ENCODE assay signal across 8 mouse cellular contexts in the genomic region with DNA sequence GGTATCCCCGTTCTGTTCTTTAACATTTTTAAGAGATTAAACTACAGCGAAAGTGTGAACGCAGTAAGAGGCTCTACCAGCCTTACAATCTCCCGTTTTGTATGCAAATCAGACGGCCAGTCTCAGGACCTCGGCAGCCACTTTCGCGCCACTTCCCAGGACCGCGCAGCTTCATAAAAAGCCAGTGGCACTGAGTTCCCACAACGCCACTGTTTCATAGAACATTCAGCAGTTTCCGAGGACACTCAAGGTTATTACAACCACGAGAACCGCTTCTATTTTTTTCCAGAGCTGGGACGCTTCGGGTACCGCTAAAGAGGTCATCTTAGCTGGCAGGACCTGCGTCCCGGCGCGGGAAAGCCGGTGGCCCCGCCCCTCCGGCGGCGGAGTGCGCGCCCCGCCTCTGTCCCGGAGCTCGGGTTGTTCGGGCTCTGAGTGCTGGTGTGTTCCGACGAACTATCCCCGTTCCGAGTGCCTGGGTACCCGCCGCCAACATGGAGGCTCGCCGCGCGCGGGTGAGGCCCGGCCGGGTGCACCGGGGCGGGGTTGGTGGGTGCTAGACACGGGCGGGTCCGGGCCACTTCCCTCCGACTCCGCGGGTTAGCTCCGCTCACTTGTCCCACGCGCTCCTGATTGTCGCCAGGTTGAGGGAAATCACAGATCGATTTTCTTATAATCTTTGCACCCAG. TPM values are rescaled to one million over a fixed set of nuclear protein-coding genes. Genes with fewer than 3 reads are reported as not detected.
DNase-seq lines count a peak whose midpoint lies in the region; ATAC-seq lines count a peak whose summit lies in the region.

A gene (plus strand): TSS at position 363 of the 689 bp plus-strand sequence.

- peak within 1 kb of the TSS; percentile 82 for H3K4me2 ChIP-seq in forebrain, embryonic 15.5 days (replicated peaks)
- peak within 1 kb of the TSS; percentile 96 for H3K4me2 ChIP-seq in neural tube, embryonic 14.5 days (ENCODE audit: low read depth, low read length)

- intact Hi-C loops in heart, postnatal 25 days (cut with DNase I) = loop anchor here (10.0 kb wide), 1 partner anchor 181 kb away; no protein-coding TSS in a partner anchor

- H3K36me3 ChIP-seq in forebrain, embryonic 15.5 days = no peaks in the 10 kb centered on the region
- no peaks in the 10 kb centered on the region for H3K36me3 ChIP-seq in neural tube, embryonic 14.5 days (ENCODE audit: control insufficient read depth, insufficient read depth, low read length)

- peaks cover 47% of the 10 kb centered on the region for H3K4me1 ChIP-seq in forebrain, embryonic 15.5 days
- 0 out of 2 replicates have a peak, but pooled peaks cover 3% of the 10 kb centered on the region for H3K4me1 ChIP-seq in neural tube, embryonic 14.5 days (ENCODE audit: control insufficient read depth, insufficient read depth, low read length)

- peak within 1 kb of the TSS; percentile 87 for H3K4me3 ChIP-seq in forebrain, embryonic 15.5 days
- peak within 1 kb of the TSS; percentile 67 for H3K4me3 ChIP-seq in neural tube, embryonic 14.5 days (ENCODE audit: low read depth, low read length)

- H3K9me3 ChIP-seq in forebrain, embryonic 15.5 days = no peaks in the 10 kb centered on the region
- H3K9me3 ChIP-seq in neural tube, embryonic 14.5 days (ENCODE audit: control insufficient read depth, low read length) = no peaks in the 10 kb centered on the region

- WGBS in forebrain, embryonic 15.5 days = under 1% methylated on average over 58 of the region's 58 CpGs
- under 1% methylated on average over 58 of the region's 58 CpGs for WGBS in neural tube, embryonic 14.5 days

- H3K27me3 ChIP-seq in forebrain, embryonic 15.5 days = no peaks in the 10 kb centered on the region
- H3K27me3 ChIP-seq in neural tube, embryonic 14.5 days (ENCODE audit: control insufficient read depth, insufficient read depth, low read length) = no peaks in the 10 kb centered on the region

- peak within 1 kb of the TSS; percentile 87 for H3K27ac ChIP-seq in forebrain, embryonic 15.5 days (replicated peaks)
- H3K27ac ChIP-seq in neural tube, embryonic 14.5 days (ENCODE audit: low read depth, low read length) = peak within 1 kb of the TSS; percentile 39; the same call in 1 of the 2 replicates

- DNase-seq in ES-CJ7 (ENCODE audit: low read depth, low spot score) = peak; percentile 80
- DNase-seq in cerebellum, adult 11 months = peak; percentile 11
- DNase-seq in heart, postnatal 25 days (ENCODE audit: low spot score) = peak; percentile 60
- peak; percentile 52 for DNase-seq in layer of hippocampus, adult 11-12 months (ENCODE audit: low spot score)
- peak; percentile 75 for DNase-seq in lung, adult 18-20 months
- peak; percentile 82 for DNase-seq in testis, postnatal 10 days (ENCODE audit: low spot score)

- H3K9ac ChIP-seq in forebrain, embryonic 15.5 days (replicated peaks) = peak within 1 kb of the TSS; percentile 59
- peak within 1 kb of the TSS; percentile 61 for H3K9ac ChIP-seq in neural tube, embryonic 14.5 days (replicated peaks; ENCODE audit: low read depth, low read length)

- ATAC-seq in forebrain, embryonic 15.5 days (replicated peaks) = peak; percentile 81
- peak; percentile 85 for ATAC-seq in neural tube, embryonic 14.5 days (ENCODE audit: low read depth)

RNA-seq across cellular contexts. Expression of the gene that starts here (rescaled TPM):
- polyA plus RNA-seq in forebrain, embryonic 15.5 days (2015; fragmentation: Nextera tagmentation; extraction: Ambion mirVana) = 122 and 125 TPM in 2 replicates
- 1 to 10 TPM; 1.4 to 1.6 TPM for total RNA-seq in heart, postnatal 25 days (2021)
- 12.8 and 15.5 TPM in 2 replicates for polyA plus RNA-seq in neural tube, embryonic 14.5 days (2014; fragmentation: Nextera tagmentation; extraction: Ambion mirVana)

Comparison
In these comparisons a context has a peak if more than half of its experiments do, and no peak if none do; other contexts are left out.
1. Peak in every context shown above with its lines: DNase-seq, ATAC-seq, H3K4me3 ChIP-seq and H3K27ac ChIP-seq.
2. DNase-seq: peak in every context shown above with its lines; median percentile 82 in testis, postnatal 10 days; 80 in ES-CJ7; 75 in lung, adult 18-20 months; 60 in heart, postnatal 25 days; 52 in layer of hippocampus, adult 11-12 months; 11 in cerebellum, adult 11 months.